Mouse (Mus musculus) thymus, postnatal 25 days (tissue): ENCODE data around the gene Syt1.

ENCODE experiments used
- DNase-seq: peaks from one replicate; pipeline ENCODE4 v3.0.0; 2022

The Syt1 gene

GRCm38 (mm10) chr10:108638095-108638494 lies 372.7 kb downstream of the Syt1 start:
- no peak for DNase-seq

GRCm38 (mm10) chr10:108636086-108636485 lies 374.7 kb downstream of the Syt1 start:
- DNase-seq: no peak

GRCm38 (mm10) chr10:108635616-108636015 lies 375.2 kb downstream of the Syt1 start:
- DNase-seq: no peak

GRCm38 (mm10) chr10:108630841-108631240 lies 379.9 kb downstream of the Syt1 start:
- no peak for DNase-seq

- no peak for DNase-seq
Measured at GRCm38 (mm10) chr10:108626404-108626803, 384.4 kb downstream of the Syt1 start.

- DNase-seq: no peak
Measured at GRCm38 (mm10) chr10:108623002-108623401, 387.8 kb downstream of the Syt1 start.

- DNase-seq: no peak
Measured at GRCm38 (mm10) chr10:108619861-108620260, 390.9 kb downstream of the Syt1 start.

GRCm38 (mm10) chr10:108619217-108619616 lies 391.6 kb downstream of the Syt1 start:
- no peak for DNase-seq

- no peak for DNase-seq
Measured at GRCm38 (mm10) chr10:108610057-108610644, 400.6 kb downstream of the Syt1 start.

GRCm38 (mm10) chr10:108601672-108602412 lies 408.9 kb downstream of the Syt1 start:
- DNase-seq: no peak

GRCm38 (mm10) chr10:108600693-108601092 lies 410.1 kb downstream of the Syt1 start:
- no peak for DNase-seq

- no peak for DNase-seq
Measured at GRCm38 (mm10) chr10:108597385-108597784, 413.4 kb downstream of the Syt1 start.

GRCm38 (mm10) chr10:108596162-108596927 lies 414.4 kb downstream of the Syt1 start:
- no peak for DNase-seq

GRCm38 (mm10) chr10:108589355-108589754 lies 421.4 kb downstream of the Syt1 start:
- DNase-seq: no peak

GRCm38 (mm10) chr10:108588924-108589323 lies 421.9 kb downstream of the Syt1 start:
- DNase-seq: no peak

- DNase-seq: no peak
Measured at GRCm38 (mm10) chr10:108583694-108584093, 427.1 kb downstream of the Syt1 start.

- no peak for DNase-seq
Measured at GRCm38 (mm10) chr10:108582397-108582730, 428.4 kb downstream of the Syt1 start.

GRCm38 (mm10) chr10:108581555-108582396 lies 429.0 kb downstream of the Syt1 start:
- no peak for DNase-seq

- no peak for DNase-seq
Measured at GRCm38 (mm10) chr10:108580786-108581420, 429.9 kb downstream of the Syt1 start.

GRCm38 (mm10) chr10:108579396-108579795 lies 431.4 kb downstream of the Syt1 start:
- no peak for DNase-seq

- DNase-seq: no peak
Measured at GRCm38 (mm10) chr10:108577611-108578010, 433.2 kb downstream of the Syt1 start.

- DNase-seq: no peak
Measured at GRCm38 (mm10) chr10:108572764-108573163, 438.0 kb downstream of the Syt1 start.

GRCm38 (mm10) chr10:108571104-108571503 lies 439.7 kb downstream of the Syt1 start:
- no peak for DNase-seq
